Mouse (Mus musculus): ENCODE measurements around the gene Syne4. TPM values are rescaled to one million over a fixed set of nuclear protein-coding genes. Genes with fewer than 3 reads are reported as not detected.

Syne4 gene
- total RNA-seq, 2 experiments from 2014 or later, result not detected

DNA sequence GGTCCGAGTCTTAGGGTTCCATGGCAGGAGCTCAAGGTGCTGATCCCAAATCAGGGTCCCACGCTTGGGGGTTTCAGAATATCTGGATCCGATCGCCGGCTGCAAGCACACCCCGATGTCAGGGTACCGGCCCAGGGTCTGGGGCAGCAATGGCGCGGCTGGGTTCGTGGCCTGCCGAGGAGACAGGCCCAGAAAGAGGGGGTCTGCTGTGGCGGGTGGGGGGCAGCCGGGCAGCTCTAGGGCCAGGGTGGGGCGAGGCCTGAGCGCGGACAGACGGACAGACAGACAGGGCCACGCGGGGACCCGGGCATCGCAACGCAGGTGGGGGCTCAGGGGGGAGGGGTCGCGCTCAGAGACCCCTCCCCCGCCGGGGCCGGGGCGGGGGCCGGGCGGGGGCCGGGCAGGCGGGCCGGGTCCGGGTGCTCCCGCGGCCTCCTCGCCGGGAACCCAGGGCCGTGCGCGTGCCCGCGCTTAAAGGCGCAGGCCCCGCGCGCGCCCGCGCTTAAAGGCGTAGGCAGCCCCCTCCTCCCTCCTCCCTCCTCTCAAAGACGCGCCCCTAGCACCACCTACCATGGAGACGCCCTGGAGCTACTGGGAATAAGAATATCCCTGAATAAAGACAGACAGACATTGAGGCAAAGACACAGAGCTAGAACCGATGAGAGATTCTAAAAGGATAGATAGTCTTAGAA is 48.2 kb downstream of the Syne4 start, which contains the start of gene Lrfn3:
Gene Lrfn3 (minus strand): TSS at position 121 of the 692 bp plus-strand sequence.
- ATAC-seq (replicated peaks; ENCODE audit: low FRiP score, poor library complexity, severe bottlenecking), result no peak

DNA sequence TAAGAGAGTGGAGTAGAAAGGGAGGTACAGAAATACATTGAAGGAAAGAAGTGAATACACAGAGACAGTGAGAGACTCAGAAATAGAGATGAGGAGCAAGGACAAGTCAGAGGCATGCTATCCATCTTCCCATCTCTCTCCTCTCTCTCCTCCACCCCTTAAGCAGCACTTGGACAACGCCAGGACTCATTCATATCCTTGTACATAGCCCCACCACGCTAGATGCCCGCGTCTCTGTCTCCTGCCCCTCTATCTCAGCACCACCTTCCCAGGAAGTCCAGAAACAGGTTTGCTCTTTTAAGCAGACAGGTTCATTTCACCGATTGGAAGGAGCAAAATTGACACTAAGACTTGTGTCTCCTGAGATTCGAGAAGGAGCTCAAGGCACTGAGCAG is 48.7 kb downstream of the Syne4 start:
- no peak for ATAC-seq (replicated peaks; ENCODE audit: low FRiP score, poor library complexity, severe bottlenecking)

- ATAC-seq (replicated peaks; ENCODE audit: low FRiP score, poor library complexity, severe bottlenecking), result no peak
These were observed 52.9 kb downstream of the Syne4 start for GRCm38 (mm10) chr7:30367466-30367865.

Other genes with a start within 250 kb of the Syne4 start
Only the 30 nearest of the 32 such genes appear.
- not detected in 2 replicates for gene Zfp82, start 241.9 kb upstream of the Syne4 start, total RNA-seq (2015; ENCODE audit: low replicate concordance)
- gene Zfp82, start 241.9 kb upstream of the Syne4 start, total RNA-seq (2017; ENCODE audit: low replicate concordance), result 0.84 TPM in 1 of 2 replicates, not detected in the other
- gene Gm26920, start 224.4 kb upstream of the Syne4 start, total RNA-seq (2015; ENCODE audit: low replicate concordance), result not detected in 2 replicates
- not detected in 2 replicates for gene Gm26920, start 224.4 kb upstream of the Syne4 start, total RNA-seq (2017; ENCODE audit: low replicate concordance)
- gene Zfp566, start 224.3 kb upstream of the Syne4 start, total RNA-seq (2015; ENCODE audit: low replicate concordance), result 0.38 and 2.1 TPM in 2 replicates
- gene Zfp566, start 224.3 kb upstream of the Syne4 start, total RNA-seq (2017; ENCODE audit: low replicate concordance), result 0.34 TPM in 1 of 2 replicates, not detected in the other
- gene Zfp260, start 220.0 kb upstream of the Syne4 start, total RNA-seq (2015; ENCODE audit: low replicate concordance), result 12.7 and 14.6 TPM in 2 replicates
- gene Zfp260, start 220.0 kb upstream of the Syne4 start, total RNA-seq (2017; ENCODE audit: low replicate concordance), result 4.5 and 10.7 TPM in 2 replicates
- gene Zfp382, start 192.9 kb upstream of the Syne4 start, total RNA-seq (2015; ENCODE audit: low replicate concordance), result 0.63 and 1.2 TPM in 2 replicates
- gene Zfp382, start 192.9 kb upstream of the Syne4 start, total RNA-seq (2017; ENCODE audit: low replicate concordance), result 1.3 and 3.3 TPM in 2 replicates
- 21.5 and 34.4 TPM in 2 replicates for gene Zfp146, start 145.1 kb upstream of the Syne4 start, total RNA-seq (2015; ENCODE audit: low replicate concordance)
- 30.3 and 56.9 TPM in 2 replicates for gene Zfp146, start 145.1 kb upstream of the Syne4 start, total RNA-seq (2017; ENCODE audit: low replicate concordance)
- gene Cox7a1, start 130.7 kb upstream of the Syne4 start, total RNA-seq (2015; ENCODE audit: low replicate concordance), result not detected in 2 replicates
- not detected in 2 replicates for gene Cox7a1, start 130.7 kb upstream of the Syne4 start, total RNA-seq (2017; ENCODE audit: low replicate concordance)
- gene Capns1, start 116.0 kb upstream of the Syne4 start, total RNA-seq (2015; ENCODE audit: low replicate concordance), result 121 and 178 TPM in 2 replicates
- 60.6 and 91.3 TPM in 2 replicates for gene Capns1, start 116.0 kb upstream of the Syne4 start, total RNA-seq (2017; ENCODE audit: low replicate concordance)
- gene Polr2i, start 82.9 kb upstream of the Syne4 start, total RNA-seq (2015; ENCODE audit: low replicate concordance), result 9.8 and 22.1 TPM in 2 replicates
- gene Polr2i, start 82.9 kb upstream of the Syne4 start, total RNA-seq (2017; ENCODE audit: low replicate concordance), result 11.0 and 12.6 TPM in 2 replicates
- gene Tbcb, start 82.5 kb upstream of the Syne4 start, total RNA-seq (2015; ENCODE audit: low replicate concordance), result 36.4 and 38.6 TPM in 2 replicates
- 6.3 and 11.7 TPM in 2 replicates for gene Tbcb, start 82.5 kb upstream of the Syne4 start, total RNA-seq (2017; ENCODE audit: low replicate concordance)
- gene Ovol3, start 79.1 kb upstream of the Syne4 start, total RNA-seq (2015; ENCODE audit: low replicate concordance), result not detected in 2 replicates
- not detected in 2 replicates for gene Ovol3, start 79.1 kb upstream of the Syne4 start, total RNA-seq (2017; ENCODE audit: low replicate concordance)
- not detected in 2 replicates for gene Thap8, start 34.7 kb upstream of the Syne4 start, total RNA-seq (2015; ENCODE audit: low replicate concordance)
- gene Thap8, start 34.7 kb upstream of the Syne4 start, total RNA-seq (2017; ENCODE audit: low replicate concordance), result not detected in 2 replicates
- gene Wdr62, start 34.4 kb upstream of the Syne4 start, total RNA-seq (2015; ENCODE audit: low replicate concordance), result 6.9 and 22.5 TPM in 2 replicates
- 4.9 and 11.7 TPM in 2 replicates for gene Wdr62, start 34.4 kb upstream of the Syne4 start, total RNA-seq (2017; ENCODE audit: low replicate concordance)
- not detected in 2 replicates for gene Clip3, start 23.1 kb upstream of the Syne4 start, total RNA-seq (2015; ENCODE audit: low replicate concordance)
- gene Clip3, start 23.1 kb upstream of the Syne4 start, total RNA-seq (2017; ENCODE audit: low replicate concordance), result not detected in 2 replicates
- 0.96 and 3.3 TPM in 2 replicates for gene Alkbh6, start 6.1 kb upstream of the Syne4 start, total RNA-seq (2015; ENCODE audit: low replicate concordance)
- 2.0 and 5.4 TPM in 2 replicates for gene Alkbh6, start 6.1 kb upstream of the Syne4 start, total RNA-seq (2017; ENCODE audit: low replicate concordance)
- gene E130208F15Rik, start 6.9 kb downstream of the Syne4 start, total RNA-seq (2015; ENCODE audit: low replicate concordance), result not detected in 2 replicates
- 1.5 TPM in 1 of 2 replicates, not detected in the other for gene E130208F15Rik, start 6.9 kb downstream of the Syne4 start, total RNA-seq (2017; ENCODE audit: low replicate concordance)
- gene Sdhaf1, start 9.1 kb downstream of the Syne4 start, total RNA-seq (2015; ENCODE audit: low replicate concordance), result 0.84 TPM in 1 of 2 replicates, not detected in the other
- gene Sdhaf1, start 9.1 kb downstream of the Syne4 start, total RNA-seq (2017; ENCODE audit: low replicate concordance), result 0.77 and 2.8 TPM in 2 replicates
- not detected in 2 replicates for gene Lrfn3, start 48.0 kb downstream of the Syne4 start, total RNA-seq (2015; ENCODE audit: low replicate concordance)
- not detected in 2 replicates for gene Lrfn3, start 48.0 kb downstream of the Syne4 start, total RNA-seq (2017; ENCODE audit: low replicate concordance)
- gene Tyrobp, start 99.0 kb downstream of the Syne4 start, total RNA-seq (2015; ENCODE audit: low replicate concordance), result 315 and 361 TPM in 2 replicates
- gene Tyrobp, start 99.0 kb downstream of the Syne4 start, total RNA-seq (2017; ENCODE audit: low replicate concordance), result 122 and 140 TPM in 2 replicates
- gene Hcst, start 105.0 kb downstream of the Syne4 start, total RNA-seq (2015; ENCODE audit: low replicate concordance), result 14.2 and 29.0 TPM in 2 replicates
- gene Hcst, start 105.0 kb downstream of the Syne4 start, total RNA-seq (2017; ENCODE audit: low replicate concordance), result 2.6 and 13.9 TPM in 2 replicates
- 2.1 and 5.0 TPM in 2 replicates for gene Nfkbid, start 106.9 kb downstream of the Syne4 start, total RNA-seq (2015; ENCODE audit: low replicate concordance)
- 0.14 and 3.6 TPM in 2 replicates for gene Nfkbid, start 106.9 kb downstream of the Syne4 start, total RNA-seq (2017; ENCODE audit: low replicate concordance)
- gene Aplp1, start 130.7 kb downstream of the Syne4 start, total RNA-seq (2015; ENCODE audit: low replicate concordance), result not detected in 2 replicates
- gene Aplp1, start 130.7 kb downstream of the Syne4 start, total RNA-seq (2017; ENCODE audit: low replicate concordance), result not detected in 2 replicates
- not detected in 2 replicates for gene Kirrel2, start 142.9 kb downstream of the Syne4 start, total RNA-seq (2015; ENCODE audit: low replicate concordance)
- gene Kirrel2, start 142.9 kb downstream of the Syne4 start, total RNA-seq (2017; ENCODE audit: low replicate concordance), result not detected in 2 replicates
- not detected in 2 replicates for gene Nphs1, start 143.5 kb downstream of the Syne4 start, total RNA-seq (2015; ENCODE audit: low replicate concordance)
- gene Nphs1, start 143.5 kb downstream of the Syne4 start, total RNA-seq (2017; ENCODE audit: low replicate concordance), result not detected in 2 replicates
- gene Prodh2, start 178.8 kb downstream of the Syne4 start, total RNA-seq (2015; ENCODE audit: low replicate concordance), result not detected in 2 replicates
- not detected in 2 replicates for gene Prodh2, start 178.8 kb downstream of the Syne4 start, total RNA-seq (2017; ENCODE audit: low replicate concordance)
- gene Arhgap33, start 220.3 kb downstream of the Syne4 start, total RNA-seq (2015; ENCODE audit: low replicate concordance), result 5.0 and 6.7 TPM in 2 replicates
- gene Arhgap33, start 220.3 kb downstream of the Syne4 start, total RNA-seq (2017; ENCODE audit: low replicate concordance), result 9.5 and 9.6 TPM in 2 replicates
- 6.3 and 19.4 TPM in 2 replicates for gene Hspb6, start 237.4 kb downstream of the Syne4 start, total RNA-seq (2015; ENCODE audit: low replicate concordance)
- gene Hspb6, start 237.4 kb downstream of the Syne4 start, total RNA-seq (2017; ENCODE audit: low replicate concordance), result 2.2 and 3.9 TPM in 2 replicates
- 0.38 and 2.1 TPM in 2 replicates for gene Proser3, start 237.5 kb downstream of the Syne4 start, total RNA-seq (2015; ENCODE audit: low replicate concordance)
- gene Proser3, start 237.5 kb downstream of the Syne4 start, total RNA-seq (2017; ENCODE audit: low replicate concordance), result 0.77 and 4.6 TPM in 2 replicates
- gene Lin37, start 245.0 kb downstream of the Syne4 start, total RNA-seq (2015; ENCODE audit: low replicate concordance), result 48.0 and 55.0 TPM in 2 replicates
- 7.8 and 8.9 TPM in 2 replicates for gene Lin37, start 245.0 kb downstream of the Syne4 start, total RNA-seq (2017; ENCODE audit: low replicate concordance)
- gene U2af1l4, start 248.5 kb downstream of the Syne4 start, total RNA-seq (2015; ENCODE audit: low replicate concordance), result 3.5 and 30.1 TPM in 2 replicates
- 30.0 and 39.4 TPM in 2 replicates for gene U2af1l4, start 248.5 kb downstream of the Syne4 start, total RNA-seq (2017; ENCODE audit: low replicate concordance)

Measured in erythroblast, adult 5-6 weeks (primary cell).